Mouse (Mus musculus): ENCODE results near the gene Hdgfl1. TPM values are rescaled to one million over a fixed set of nuclear protein-coding genes. Genes with fewer than 3 reads are reported as not detected.

Hdgfl1 gene
- polyA plus RNA-seq, 1 experiment, result not detected

DNA sequence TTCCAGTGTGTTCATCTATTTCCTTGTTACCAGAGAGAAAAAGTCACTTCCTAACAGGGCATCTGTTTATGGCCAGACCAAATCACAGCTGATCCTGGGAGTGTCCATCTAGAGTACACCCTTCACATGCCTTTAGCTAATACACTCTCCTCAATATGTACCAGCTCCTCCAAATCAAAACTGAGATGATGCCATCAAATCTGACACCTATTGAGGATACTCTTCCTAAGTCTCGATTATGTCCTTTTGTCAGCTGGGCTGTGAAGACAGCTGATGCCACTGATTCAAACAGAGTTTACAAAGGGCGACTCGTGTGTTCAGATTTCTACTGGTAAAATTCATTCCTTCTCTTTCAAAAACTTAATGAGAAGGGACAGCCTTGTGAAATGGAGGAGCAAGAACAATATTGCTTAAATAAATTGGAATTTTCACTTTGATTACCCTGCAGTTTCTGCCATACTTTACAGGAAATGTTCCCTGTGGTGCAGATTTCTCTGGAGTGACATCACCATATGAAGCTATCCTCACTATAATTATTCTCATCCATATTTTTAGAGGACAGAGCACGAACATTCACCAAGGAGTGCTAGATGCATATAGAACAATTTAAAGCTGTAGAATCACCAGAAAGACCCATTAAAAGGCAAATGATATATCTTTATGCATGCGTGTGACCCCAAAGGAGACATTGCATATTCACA lies 24.8 kb downstream of the Hdgfl1 start:
- Histone ChIP-seq H3K36me3 (ENCODE audit: control insufficient read depth, insufficient read depth, low read length) (no peaks in the 10 kb centered on the region), H3K4me1 (ENCODE audit: control insufficient read depth, insufficient read depth, insufficient read length, low read length) (no peaks in the 10 kb centered on the region), H3K4me3 (ENCODE audit: low read depth, low read length) (no peak overlapping the region), H3K27me3 (ENCODE audit: control insufficient read depth, insufficient read depth, low read length) (no peaks in the 10 kb centered on the region), H3K27ac (ENCODE audit: insufficient read depth, low read depth, low read length) (no peak overlapping the region)
- TF ChIP-seq POLR2A (IDR thresholded peaks at IDR 0.05; ENCODE audit: low read depth, low read length) (no peak), CTCF (IDR thresholded peaks at IDR 0.05; ENCODE audit: extremely low read depth, insufficient read length, insufficient replicate concordance, low read depth, low read length) (no peak)
- WGBS, result 75% methylated on average over 5 of the region's 5 CpGs

DNA sequence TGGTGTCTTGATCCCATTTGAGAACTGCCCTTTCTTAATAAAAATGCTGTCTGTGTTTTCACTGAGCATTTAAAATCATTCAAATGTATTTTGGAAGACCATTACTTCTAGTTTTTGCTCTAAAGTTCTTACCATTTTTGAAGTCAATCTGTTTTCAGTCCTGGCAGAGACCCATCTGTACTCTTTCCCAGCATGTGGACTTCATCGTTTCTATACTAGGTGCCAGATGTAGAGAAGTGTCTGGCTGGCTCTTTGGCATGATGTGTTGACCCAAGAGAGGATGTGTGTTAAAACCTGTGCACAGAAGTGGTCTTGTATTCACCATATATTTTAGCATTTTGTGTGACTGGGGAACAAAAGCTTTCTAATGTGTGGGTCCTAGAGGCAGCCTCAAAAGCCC lies 25.9 kb downstream of the Hdgfl1 start:
- no peak overlapping the region for H3K4me3 ChIP-seq (ENCODE audit: low read depth, low read length)
- no peaks in the 10 kb centered on the region for H3K36me3 ChIP-seq (ENCODE audit: control insufficient read depth, insufficient read depth, low read length)
- H3K27ac ChIP-seq (ENCODE audit: insufficient read depth, low read depth, low read length), result no peak overlapping the region
- H3K4me1 ChIP-seq (ENCODE audit: control insufficient read depth, insufficient read depth, insufficient read length, low read length), result no peaks in the 10 kb centered on the region
- no peaks in the 10 kb centered on the region for H3K27me3 ChIP-seq (ENCODE audit: control insufficient read depth, insufficient read depth, low read length)
- WGBS, result 66% methylated on average over 1 of the region's 1 CpGs
- TF ChIP-seq POLR2A (IDR thresholded peaks at IDR 0.05; ENCODE audit: low read depth, low read length), result no peak
- no peak for TF ChIP-seq CTCF (IDR thresholded peaks at IDR 0.05; ENCODE audit: extremely low read depth, insufficient read length, insufficient replicate concordance, low read depth, low read length)

DNA sequence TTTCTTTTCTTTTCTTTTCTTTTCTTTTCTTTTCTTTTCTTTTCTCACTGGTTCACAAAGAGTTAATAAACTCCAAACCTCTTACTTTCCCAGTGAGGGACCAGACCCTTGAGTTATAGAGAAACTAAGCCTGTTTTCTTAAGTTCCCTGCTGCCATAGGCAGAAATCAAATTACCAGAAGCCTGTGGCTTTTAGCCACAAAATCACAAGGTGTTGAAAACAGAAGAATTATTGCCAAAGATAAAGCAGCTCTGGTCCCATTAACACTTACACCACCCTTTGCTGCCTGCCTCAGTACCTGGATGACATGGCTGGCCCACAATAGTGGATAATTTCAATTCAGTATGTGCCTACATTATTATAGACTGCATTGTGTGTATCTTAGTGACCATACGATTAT lies 35.0 kb downstream of the Hdgfl1 start:
- no peaks in the 10 kb centered on the region for H3K4me1 ChIP-seq (ENCODE audit: control insufficient read depth, insufficient read depth, insufficient read length, low read length)
- 78% methylated on average over 1 of the region's 1 CpGs for WGBS

DNA sequence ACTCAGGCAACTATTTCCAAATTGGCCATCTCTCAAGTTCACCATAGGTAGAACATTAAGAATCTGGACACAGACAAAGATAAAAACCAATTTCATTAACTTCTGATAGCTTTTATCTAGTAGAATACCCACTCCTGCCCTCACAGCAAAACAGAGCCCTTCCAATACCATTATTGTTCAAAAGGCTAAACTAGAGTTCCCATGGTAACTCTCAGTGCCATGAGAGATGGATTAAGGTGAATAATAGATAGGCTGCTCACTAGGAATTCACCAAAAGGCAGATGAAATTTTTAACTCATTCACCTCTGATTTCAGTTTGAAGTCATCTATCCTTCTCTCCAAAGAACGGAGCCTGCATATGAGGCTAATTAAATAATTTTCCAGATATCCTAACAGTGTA lies 45.7 kb downstream of the Hdgfl1 start:
- no peaks in the 10 kb centered on the region for H3K36me3 ChIP-seq (ENCODE audit: control insufficient read depth, insufficient read depth, low read length)
- no peak overlapping the region for H3K27ac ChIP-seq (ENCODE audit: insufficient read depth, low read depth, low read length)
- H3K27me3 ChIP-seq (ENCODE audit: control insufficient read depth, insufficient read depth, low read length), result no peaks in the 10 kb centered on the region
- no peak overlapping the region for H3K4me3 ChIP-seq (ENCODE audit: low read depth, low read length)
- H3K4me1 ChIP-seq (ENCODE audit: control insufficient read depth, insufficient read depth, insufficient read length, low read length), result no peaks in the 10 kb centered on the region
- TF ChIP-seq CTCF (IDR thresholded peaks at IDR 0.05; ENCODE audit: extremely low read depth, insufficient read length, insufficient replicate concordance, low read depth, low read length) (no peak), POLR2A (IDR thresholded peaks at IDR 0.05; ENCODE audit: low read depth, low read length) (no peak)
- 93% methylated on average over 1 of the region's 1 CpGs for WGBS

More for the DNA sequence above, 35.0 kb downstream of the Hdgfl1 start:
- H3K36me3 ChIP-seq (ENCODE audit: control insufficient read depth, insufficient read depth, low read length), result no peaks in the 10 kb centered on the region
- H3K27ac ChIP-seq (ENCODE audit: insufficient read depth, low read depth, low read length), result no peak overlapping the region
- TF ChIP-seq CTCF (IDR thresholded peaks at IDR 0.05; ENCODE audit: extremely low read depth, insufficient read length, insufficient replicate concordance, low read depth, low read length) (no peak), POLR2A (IDR thresholded peaks at IDR 0.05; ENCODE audit: low read depth, low read length) (no peak)
- no peaks in the 10 kb centered on the region for H3K27me3 ChIP-seq (ENCODE audit: control insufficient read depth, insufficient read depth, low read length)
- H3K4me3 ChIP-seq (ENCODE audit: low read depth, low read length), result no peak overlapping the region

DNA sequence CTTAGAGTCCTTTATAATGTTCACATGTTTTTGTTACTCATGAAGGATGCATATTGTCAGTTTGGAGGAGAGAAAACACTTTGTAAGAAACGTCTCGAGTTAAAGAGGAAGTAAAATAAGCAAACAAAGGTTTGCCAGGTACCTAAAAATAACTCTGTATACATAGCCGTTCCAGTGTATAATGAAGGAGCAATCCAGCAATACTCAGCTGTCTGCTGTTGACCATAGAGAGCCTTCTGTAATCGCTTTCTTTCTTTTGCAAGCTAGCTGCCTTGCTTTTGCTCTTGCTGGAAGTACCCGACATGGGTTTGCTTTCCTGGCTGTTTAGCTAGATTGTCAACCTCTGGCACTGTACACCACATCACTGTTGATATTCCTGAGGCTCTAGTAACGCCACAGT lies 48.6 kb downstream of the Hdgfl1 start:
- TF ChIP-seq CTCF (IDR thresholded peaks at IDR 0.05; ENCODE audit: extremely low read depth, insufficient read length, insufficient replicate concordance, low read depth, low read length), result no peak
- TF ChIP-seq POLR2A (IDR thresholded peaks at IDR 0.05; ENCODE audit: low read depth, low read length), result no peak
- Histone ChIP-seq H3K4me1 (ENCODE audit: control insufficient read depth, insufficient read depth, insufficient read length, low read length) (no peaks in the 10 kb centered on the region), H3K27me3 (ENCODE audit: control insufficient read depth, insufficient read depth, low read length) (no peaks in the 10 kb centered on the region), H3K27ac (ENCODE audit: insufficient read depth, low read depth, low read length) (no peak overlapping the region), H3K4me3 (ENCODE audit: low read depth, low read length) (no peak overlapping the region), H3K36me3 (ENCODE audit: control insufficient read depth, insufficient read depth, low read length) (no peaks in the 10 kb centered on the region)
- 17% methylated on average over 6 of the region's 6 CpGs for WGBS

DNA sequence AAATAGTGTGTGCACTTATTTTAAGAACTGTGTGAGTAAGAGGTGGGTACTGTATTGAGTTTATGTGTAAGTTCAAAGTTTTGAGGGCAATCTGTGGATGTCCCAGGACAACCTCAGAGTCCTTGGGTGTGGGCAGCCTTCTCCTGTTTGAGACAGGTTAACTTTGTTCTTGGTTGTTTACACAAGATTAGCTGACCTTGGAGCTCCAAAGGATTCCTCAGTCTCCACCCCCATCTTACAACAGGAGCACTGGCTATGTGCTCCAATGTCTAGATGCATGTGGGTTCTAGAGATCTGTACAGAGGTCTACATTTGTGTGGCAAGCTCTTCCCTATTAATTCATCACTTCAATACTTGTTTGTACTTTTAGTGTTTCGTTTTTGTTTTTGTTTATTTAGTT lies 49.0 kb downstream of the Hdgfl1 start:
- Histone ChIP-seq H3K4me1 (ENCODE audit: control insufficient read depth, insufficient read depth, insufficient read length, low read length) (no peaks in the 10 kb centered on the region), H3K36me3 (ENCODE audit: control insufficient read depth, insufficient read depth, low read length) (no peaks in the 10 kb centered on the region), H3K4me3 (ENCODE audit: low read depth, low read length) (no peak overlapping the region), H3K27me3 (ENCODE audit: control insufficient read depth, insufficient read depth, low read length) (no peaks in the 10 kb centered on the region), H3K27ac (ENCODE audit: insufficient read depth, low read depth, low read length) (no peak overlapping the region)
- WGBS, result 34% methylated on average over 1 of the region's 1 CpGs
- no peak for TF ChIP-seq POLR2A (IDR thresholded peaks at IDR 0.05; ENCODE audit: low read depth, low read length)
- TF ChIP-seq CTCF (IDR thresholded peaks at IDR 0.05; ENCODE audit: extremely low read depth, insufficient read length, insufficient replicate concordance, low read depth, low read length), result no peak

DNA sequence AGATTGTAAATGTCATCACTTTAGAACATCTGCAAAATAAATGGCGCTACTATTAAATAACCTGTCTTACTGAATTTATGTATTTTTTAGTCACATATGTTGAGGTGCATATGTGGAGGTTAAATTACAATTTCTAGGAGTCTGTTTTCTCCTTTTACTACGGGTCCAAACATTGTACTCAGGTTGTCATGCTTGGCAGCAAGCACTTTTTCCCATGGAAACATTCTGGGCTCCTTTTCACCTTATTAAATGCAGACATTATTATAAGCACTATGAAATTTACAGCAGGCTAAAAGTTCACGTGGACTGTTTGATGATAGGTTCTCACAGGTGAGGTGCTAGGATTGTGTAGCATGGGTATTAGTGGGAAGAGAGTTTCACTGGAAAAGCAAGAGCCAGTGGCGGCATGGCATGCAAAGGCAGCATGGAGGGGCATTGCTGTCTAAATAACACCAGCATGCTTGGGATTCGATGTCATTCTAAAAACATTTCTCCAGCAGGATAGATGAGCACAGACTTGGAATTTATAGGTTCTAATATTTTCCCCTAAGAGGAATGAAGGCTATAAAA lies 50.7 kb downstream of the Hdgfl1 start:
- no peak overlapping the region for H3K27ac ChIP-seq (ENCODE audit: insufficient read depth, low read depth, low read length)
- WGBS, result 74% methylated on average over 5 of the region's 5 CpGs
- TF ChIP-seq POLR2A (IDR thresholded peaks at IDR 0.05; ENCODE audit: low read depth, low read length), result no peak
- TF ChIP-seq CTCF (IDR thresholded peaks at IDR 0.05; ENCODE audit: extremely low read depth, insufficient read length, insufficient replicate concordance, low read depth, low read length), result no peak
- no peaks in the 10 kb centered on the region for H3K4me1 ChIP-seq (ENCODE audit: control insufficient read depth, insufficient read depth, insufficient read length, low read length)
- no peaks in the 10 kb centered on the region for H3K36me3 ChIP-seq (ENCODE audit: control insufficient read depth, insufficient read depth, low read length)
- H3K27me3 ChIP-seq (ENCODE audit: control insufficient read depth, insufficient read depth, low read length), result no peaks in the 10 kb centered on the region
- H3K4me3 ChIP-seq (ENCODE audit: low read depth, low read length), result no peak overlapping the region
